Mouse (Mus musculus) forebrain, embryonic 14.5 days (tissue): ENCODE measurements around the gene Tnn. TPM values are rescaled to one million over a fixed set of nuclear protein-coding genes. Genes with fewer than 3 reads are reported as not detected.

ENCODE experiments used
- ATAC-seq: fragments of 200-750 bp; cut with Nextera tagmentation; 2 replicates; pipeline ENCODE4 v1.8.0; 2017; ENCODE audit warnings: mild to moderate bottlenecking, moderate library complexity
- DNase-seq: peaks from one replicate; pipeline ENCODE4 v3.0.0-alpha.2; 2015; ENCODE audit warnings: low spot score
- H3K27ac ChIP-seq: fragments of 300-500 bp; sonication (generic); 2 replicates; pipeline ENCODE4 v1.5.1; 2014; ENCODE audit warnings: low read depth, mild to moderate bottlenecking, control low read depth, low read length, moderate library complexity
- H3K27me3 ChIP-seq: fragments of 300-500 bp; sonication (generic); replicated peaks from 2 replicates; pipeline ENCODE4 v1.6.1; 2014; ENCODE audit warnings: low read length, control low read depth, mixed read lengths; ENCODE audit not compliant: control insufficient read depth, insufficient read depth
- H3K36me3 ChIP-seq: fragments of 300-500 bp; sonication (generic); 2 replicates; pipeline ENCODE4 v1.6.1; 2014; ENCODE audit warnings: low read length, control low read depth; ENCODE audit not compliant: control insufficient read depth, insufficient read depth
- H3K4me1 ChIP-seq: fragments of 300-500 bp; sonication (generic); 2 replicates; pipeline ENCODE4 v1.6.1; 2014; ENCODE audit warnings: antibody characterized with exemption, low read length, control low read depth; ENCODE audit not compliant: control insufficient read depth, insufficient read depth
- H3K4me2 ChIP-seq: fragments of 300-500 bp; sonication (generic); 2 replicates; pipeline ENCODE4 v1.6.1; 2014; ENCODE audit warnings: mild to moderate bottlenecking, control low read depth, low read length
- H3K4me3 ChIP-seq: fragments of 300-500 bp; sonication (generic); 2 replicates; pipeline ENCODE4 v1.5.1; 2014; ENCODE audit warnings: low read depth, low read length, control low read depth
- H3K9ac ChIP-seq: fragments of 300-500 bp; sonication (generic); 2 replicates; pipeline ENCODE4 v1.6.1; 2014; ENCODE audit warnings: mild to moderate bottlenecking, low read length, control low read depth, moderate library complexity
- H3K9me3 ChIP-seq: fragments of 300-500 bp; sonication (generic); replicated peaks from 2 replicates; pipeline ENCODE4 v1.6.1; 2016; ENCODE audit warnings: low read length, control low read depth, mixed read lengths; ENCODE audit not compliant: control insufficient read depth
- WGBS: fragments of 180-500 bp; shearing (Covaris S2); extraction: QIAGEN DNeasy Blood & Tissue Kit; methylation state at CpG from one replicate; pipeline ENCODE4 v1.1.7; 2014; 5-methylcytosine and 5-hydroxymethylcytosine counted together
- polyA plus RNA-seq: library from polyadenylated mRNA; unstranded; fragments of >200 nt; fragmentation: Nextera tagmentation; extraction: Ambion mirVana; gene quantifications from 2 replicates; pipeline ENCODE4 v1.2.1, GENCODE M21; 2014

The Tnn gene
- polyA plus RNA-seq, 1 experiment from 2014 or later = 0.04 TPM

DNA sequence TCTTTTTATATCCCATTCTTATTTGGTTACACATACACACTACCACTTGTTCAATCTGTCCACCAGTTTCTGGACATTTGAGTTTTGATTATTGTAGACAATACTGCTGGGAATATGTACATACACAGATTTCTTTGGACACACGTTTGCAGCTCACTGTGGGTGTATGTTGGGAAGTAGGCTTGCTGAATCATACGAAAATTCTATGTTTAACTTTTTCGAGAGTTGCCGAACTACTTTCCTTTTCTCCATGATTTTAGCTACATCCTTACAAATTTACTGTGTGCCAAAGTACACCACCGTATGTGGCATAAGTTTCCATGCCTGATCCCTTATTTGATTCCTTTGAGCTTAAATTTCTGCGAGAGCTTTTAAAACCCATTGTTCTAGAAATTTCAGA lies 102.5 kb downstream of the Tnn start:
- H3K4me1 ChIP-seq = no peaks in the 10 kb centered on the region

DNA sequence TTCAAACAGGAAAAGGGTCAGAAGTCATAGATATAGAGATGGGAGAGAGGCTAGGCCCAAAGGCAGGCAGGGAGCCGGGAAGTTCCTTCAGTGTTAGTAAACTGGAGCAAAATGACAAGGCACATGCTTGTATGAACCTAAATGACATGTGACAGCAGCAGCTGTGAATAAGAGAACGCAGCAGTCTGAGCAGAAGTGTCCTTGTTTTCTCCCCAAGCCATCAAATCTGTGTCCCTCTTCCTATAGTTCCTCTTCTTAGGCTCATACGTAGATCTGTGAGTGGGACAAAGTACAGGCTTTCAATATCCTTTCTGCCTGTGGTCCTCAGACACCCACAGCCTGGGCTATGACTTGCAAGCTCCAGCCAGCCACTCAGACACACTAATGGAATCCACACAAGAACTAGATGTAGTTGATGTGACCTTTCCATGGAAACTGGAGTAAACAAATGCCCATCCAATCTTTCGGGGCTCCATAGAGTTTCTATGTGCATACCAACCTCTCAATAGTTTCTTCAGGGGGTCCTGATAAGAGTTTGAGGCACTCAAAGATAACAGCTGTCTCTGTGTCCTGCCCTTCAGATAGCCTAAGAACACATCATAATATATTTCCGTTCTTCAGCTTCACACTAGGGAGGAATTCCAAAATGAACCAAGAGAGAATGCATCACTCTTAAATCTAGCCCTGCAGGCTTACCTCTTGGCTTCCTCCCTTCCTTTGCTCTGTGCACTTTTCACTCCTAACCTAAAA lies 104.1 kb downstream of the Tnn start:
- Histone ChIP-seq H3K4me3 (no peak overlapping the region), H3K27ac (no peak overlapping the region), H3K27me3 (no peaks in the 10 kb centered on the region), H3K4me1 (peaks cover 2% of the 10 kb centered on the region), H3K36me3 (no peaks in the 10 kb centered on the region), H3K9ac (no peak overlapping the region), H3K4me2 (no peak overlapping the region), H3K9me3 (no peaks in the 10 kb centered on the region)
- WGBS = 91% methylated on average over 5 of the region's 5 CpGs
- ATAC-seq (no peak), DNase-seq (no peak)

More for the DNA sequence above, 102.5 kb downstream of the Tnn start:
- H3K9ac ChIP-seq = no peak overlapping the region
- no peak for ATAC-seq
- 95% methylated on average over 6 of the region's 6 CpGs for WGBS
- no peak for DNase-seq
- no peaks in the 10 kb centered on the region for H3K9me3 ChIP-seq
- H3K36me3 ChIP-seq = no peaks in the 10 kb centered on the region
- H3K27me3 ChIP-seq = no peaks in the 10 kb centered on the region
- H3K27ac ChIP-seq = no peak overlapping the region
- H3K4me2 ChIP-seq = no peak overlapping the region
- no peak overlapping the region for H3K4me3 ChIP-seq

DNA sequence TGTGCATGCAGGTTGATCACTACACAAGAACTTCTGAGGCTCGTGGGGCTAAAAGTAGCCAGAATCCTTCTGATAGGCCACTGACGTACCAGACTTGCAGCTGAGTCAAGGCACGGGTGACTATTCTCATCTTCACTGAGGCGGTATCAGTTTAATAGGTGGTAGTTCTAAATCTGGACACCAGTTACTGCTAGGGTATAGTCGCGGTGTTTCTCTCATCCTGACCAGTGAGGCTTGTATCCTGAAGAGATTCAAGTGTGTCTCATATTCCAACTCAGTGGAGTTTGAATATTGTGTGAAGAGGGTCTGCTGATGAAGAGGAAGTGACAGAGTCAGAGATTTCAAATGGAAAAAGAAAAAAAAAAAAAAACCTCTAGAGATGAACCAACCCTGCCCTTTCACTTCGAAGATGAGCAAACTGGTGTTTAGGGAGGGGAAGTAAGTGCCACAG lies 105.9 kb downstream of the Tnn start:
- ATAC-seq = no peak
- Histone ChIP-seq H3K4me2 (no peak overlapping the region), H3K27ac (no peak overlapping the region), H3K36me3 (no peaks in the 10 kb centered on the region), H3K9ac (no peak overlapping the region), H3K4me1 (peaks cover 6% of the 10 kb centered on the region), H3K9me3 (no peaks in the 10 kb centered on the region), H3K4me3 (no peak overlapping the region), H3K27me3 (no peaks in the 10 kb centered on the region)
- DNase-seq = no peak
- 87% methylated on average over 7 of the region's 7 CpGs for WGBS

DNA sequence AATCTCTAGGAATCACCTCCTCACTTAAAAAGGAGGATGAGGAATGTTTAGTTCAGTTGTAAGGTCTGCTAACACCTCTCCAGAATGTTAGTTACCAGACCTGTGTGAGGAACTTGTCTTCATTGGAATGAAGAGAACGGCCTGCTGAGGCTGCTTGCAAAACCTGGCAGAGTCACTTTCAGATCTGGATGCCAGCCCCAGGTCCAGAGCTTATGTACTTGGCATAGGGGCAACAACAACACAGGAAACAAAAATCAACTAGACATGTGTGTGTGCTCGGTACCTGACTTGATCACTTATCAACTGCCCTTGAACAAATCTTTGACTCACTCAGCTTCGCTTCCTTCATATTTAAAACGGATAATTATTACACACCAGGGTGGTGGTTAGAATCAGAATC lies 106.6 kb downstream of the Tnn start:
- ATAC-seq (no peak), DNase-seq (no peak)
- no peaks in the 10 kb centered on the region for H3K27me3 ChIP-seq
- 90% methylated on average over 4 of the region's 4 CpGs for WGBS
- H3K4me3 ChIP-seq = no peak overlapping the region
- H3K27ac ChIP-seq = no peak overlapping the region
- no peak overlapping the region for H3K9ac ChIP-seq
- H3K4me2 ChIP-seq = no peak overlapping the region
- H3K4me1 ChIP-seq = peaks cover 6% of the 10 kb centered on the region
- no peaks in the 10 kb centered on the region for H3K36me3 ChIP-seq
- H3K9me3 ChIP-seq = no peaks in the 10 kb centered on the region

DNA sequence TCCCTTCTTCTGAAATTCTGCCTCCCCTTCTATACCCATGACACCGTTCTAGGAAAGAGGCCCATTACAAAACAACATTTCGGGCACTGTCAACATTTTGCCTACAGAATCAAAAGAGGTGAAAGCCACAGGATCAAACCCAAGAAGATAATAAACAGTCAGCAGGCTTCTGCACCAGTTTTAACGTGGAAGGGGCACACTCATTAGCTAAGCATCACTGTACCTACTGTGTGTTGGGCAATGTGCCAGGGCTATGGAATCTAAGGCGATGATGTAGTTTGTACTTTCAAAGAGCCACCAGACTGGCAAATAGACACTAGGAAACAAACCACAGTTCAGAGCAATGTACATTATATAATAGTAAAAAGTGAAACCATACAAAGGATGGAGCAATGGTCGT lies 107.4 kb downstream of the Tnn start:
- Histone ChIP-seq H3K36me3 (no peaks in the 10 kb centered on the region), H3K9me3 (no peaks in the 10 kb centered on the region), H3K27me3 (no peaks in the 10 kb centered on the region), H3K4me3 (no peak overlapping the region), H3K9ac (no peak overlapping the region), H3K4me1 (peaks cover 6% of the 10 kb centered on the region), H3K4me2 (no peak overlapping the region), H3K27ac (no peak overlapping the region)
- WGBS = 73% methylated on average over 5 of the region's 5 CpGs
- ATAC-seq (no peak), DNase-seq (no peak)

DNA sequence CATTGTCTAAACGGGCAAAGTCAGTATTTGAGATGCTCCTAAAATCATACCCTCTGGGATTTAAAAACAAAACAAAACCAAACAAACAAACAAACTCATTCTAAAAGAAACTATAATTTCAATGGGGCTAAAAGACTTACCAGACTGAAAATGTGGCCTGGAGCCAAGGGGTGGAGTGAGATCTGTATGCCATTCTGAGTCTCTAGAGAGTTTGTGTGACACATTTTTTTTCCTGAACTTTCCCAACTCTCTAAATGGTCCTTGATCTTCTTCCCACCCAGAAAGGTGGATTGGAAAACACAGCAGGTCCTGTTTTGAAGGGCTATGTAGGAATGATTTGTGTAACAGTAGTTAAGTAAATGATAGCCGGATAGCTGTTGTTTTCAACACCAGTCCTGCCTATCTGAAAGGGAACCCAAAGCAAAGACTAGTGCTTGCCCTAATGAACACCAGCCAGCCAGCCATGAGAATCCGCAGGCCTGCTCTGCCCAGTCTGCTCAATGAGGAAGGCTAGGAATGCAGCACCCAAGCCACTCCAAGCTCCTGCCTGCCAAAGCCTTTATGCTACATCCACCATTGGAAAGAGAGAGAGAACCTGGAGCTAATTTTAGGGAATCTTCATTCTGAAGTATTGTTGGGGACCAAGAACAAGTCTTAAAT lies 108.2 kb downstream of the Tnn start:
- Histone ChIP-seq H3K9me3 (no peaks in the 10 kb centered on the region), H3K36me3 (no peaks in the 10 kb centered on the region), H3K4me2 (peak overlapping the region; percentile 50; the same call in 1 of the 2 replicates), H3K4me3 (no peak overlapping the region), H3K4me1 (peaks cover 6% of the 10 kb centered on the region), H3K27ac (no peak overlapping the region), H3K9ac (no peak overlapping the region), H3K27me3 (no peaks in the 10 kb centered on the region)
- ATAC-seq (no peak), DNase-seq (no peak)
- 73% methylated on average over 3 of the region's 3 CpGs for WGBS

DNA sequence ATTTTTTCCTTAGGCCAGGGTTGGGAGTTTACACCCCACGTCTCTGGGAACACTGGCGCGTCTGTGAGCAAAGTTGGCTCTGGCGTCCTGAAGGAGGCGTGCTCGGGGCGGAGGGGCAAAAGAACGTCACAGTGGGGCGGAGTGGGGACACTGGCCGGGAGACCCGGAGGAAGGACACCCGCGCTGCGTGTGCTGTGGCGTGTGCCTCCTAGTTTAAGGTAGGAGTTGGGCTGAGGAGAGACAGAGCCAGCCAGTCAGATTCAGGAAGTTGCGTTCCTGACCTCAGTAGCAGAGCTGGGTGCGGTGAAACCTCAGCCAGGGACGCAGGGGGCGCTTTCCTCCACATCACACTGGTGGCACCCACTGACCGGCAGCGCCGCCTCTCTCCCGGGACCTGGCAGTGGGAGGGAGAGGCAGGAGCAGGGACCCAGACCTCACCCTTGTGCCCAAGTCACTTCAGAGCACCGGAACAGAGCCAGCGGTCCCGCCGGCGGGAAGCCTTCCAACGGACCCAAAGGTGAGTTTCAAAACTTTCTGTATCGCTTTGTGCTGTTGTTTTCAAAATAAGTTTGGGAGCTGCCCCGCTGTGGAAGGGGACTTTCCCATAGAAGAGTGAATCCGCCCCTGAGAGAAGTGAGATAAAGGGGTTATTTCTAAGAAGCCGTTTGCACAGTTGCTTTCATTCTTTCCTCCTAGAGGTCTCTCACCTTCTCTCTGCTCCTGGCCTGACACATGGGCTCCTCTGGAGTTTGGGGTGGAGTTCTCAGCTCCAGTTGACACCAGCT lies 109.0 kb downstream of the Tnn start, which contains the start of gene 4930523C07Rik:
Gene 4930523C07Rik, plus strand, starts transcription at position 146 of the 785 bp plus-strand sequence.
- Histone ChIP-seq H3K4me2 (peak within 1 kb of the TSS; percentile 50), H3K9ac (peak within 1 kb of the TSS; percentile 22), H3K27me3 (no peaks in the 10 kb centered on the region), H3K4me1 (peaks cover 6% of the 10 kb centered on the region), H3K4me3 (peak within 1 kb of the TSS; percentile 27), H3K36me3 (no peaks in the 10 kb centered on the region), H3K27ac (no peak within 1 kb of the TSS), H3K9me3 (no peaks in the 10 kb centered on the region)
- 2% methylated on average over 33 of the region's 33 CpGs for WGBS
- DNase-seq (peak; percentile 32), ATAC-seq (peak; percentile 67)

DNA sequence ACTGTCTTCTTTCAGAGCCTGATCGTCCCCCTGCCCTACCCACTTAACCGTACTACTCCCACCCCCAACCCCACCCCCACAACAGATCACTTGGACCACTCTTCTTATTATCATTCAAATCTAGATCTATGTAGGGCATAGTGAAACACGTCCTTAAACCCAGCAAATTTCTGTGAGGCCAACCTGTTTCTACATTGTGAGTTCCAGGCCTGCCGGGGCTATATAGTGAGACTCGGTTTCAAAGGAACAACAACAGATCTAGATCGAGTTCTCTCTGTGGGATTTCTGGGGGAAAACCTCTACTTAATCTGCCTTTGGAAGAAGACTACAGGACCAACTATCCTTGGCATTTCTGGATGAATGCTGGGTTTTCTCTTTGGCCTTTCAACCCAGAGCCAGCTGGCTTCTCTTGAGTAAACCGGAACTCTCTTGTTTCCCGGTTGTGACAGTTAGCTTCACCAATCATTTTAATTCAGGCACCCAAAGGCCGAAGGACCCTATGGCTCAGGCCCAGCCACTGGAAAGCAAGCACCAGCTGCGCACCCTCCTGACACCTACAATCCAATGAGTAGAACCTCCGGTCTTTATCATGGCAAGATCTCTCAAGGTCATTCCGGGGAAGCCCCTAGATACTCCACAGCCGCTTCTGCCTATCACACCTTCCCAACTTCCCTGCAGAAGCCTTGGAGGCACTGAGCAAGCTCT lies 110.0 kb downstream of the Tnn start:
- ATAC-seq (no peak), DNase-seq (no peak)
- 92% methylated on average over 13 of the region's 13 CpGs for WGBS
- Histone ChIP-seq H3K36me3 (no peaks in the 10 kb centered on the region), H3K4me2 (no peak overlapping the region), H3K9ac (no peak overlapping the region), H3K4me3 (no peak overlapping the region), H3K27me3 (no peaks in the 10 kb centered on the region), H3K9me3 (no peaks in the 10 kb centered on the region), H3K4me1 (peaks cover 6% of the 10 kb centered on the region), H3K27ac (no peak overlapping the region)
